Comparison of ENCODE assay signal across 19 mouse cellular contexts in the genomic region with DNA sequence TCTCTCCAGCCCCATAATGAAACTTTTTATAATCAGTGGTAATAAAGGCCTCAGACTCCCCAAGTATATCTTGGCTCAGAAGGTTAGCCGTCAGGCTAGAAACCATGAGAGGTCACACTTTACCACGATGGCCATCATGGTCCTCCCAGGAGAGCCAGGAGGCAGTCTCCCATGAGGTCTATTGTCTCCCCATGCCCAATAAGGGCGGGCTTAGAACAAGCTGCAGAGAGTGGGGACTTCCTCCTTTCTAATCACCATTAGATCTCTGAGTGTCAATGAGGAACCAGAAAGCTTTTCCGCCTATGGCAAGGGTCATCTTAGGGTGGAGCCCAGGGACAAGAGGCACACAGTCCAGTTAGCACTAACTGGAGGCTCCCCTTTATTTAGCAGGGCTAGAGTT. TPM values are rescaled to one million over a fixed set of nuclear protein-coding genes. Genes with fewer than 3 reads are reported as not detected.
DNase-seq lines count a peak whose midpoint lies in the region; ATAC-seq lines count a peak whose summit lies in the region.
"Had no signal": no experiment of that assay in that cellular context is flagged by ENCODE, and none has a peak within 500 bp of the region (broad histone marks: within the 10 kb centered on the region; RNA-seq: fewer than 3 reads in every experiment).

No protein-coding gene starts in this region.

- H3K4me1 ChIP-seq in midbrain, embryonic 11.5 days (ENCODE audit: control insufficient read depth, insufficient read depth, low read length), result peaks cover 11% of the 10 kb centered on the region
- peaks cover 11% of the 10 kb centered on the region for H3K4me1 ChIP-seq in midbrain, embryonic 14.5 days (ENCODE audit: control insufficient read depth, insufficient read depth, low read length)

- no peaks in the 10 kb centered on the region for H3K36me3 ChIP-seq in midbrain, embryonic 11.5 days (ENCODE audit: control insufficient read depth, insufficient read depth, low read length)
- H3K36me3 ChIP-seq in midbrain, embryonic 14.5 days (ENCODE audit: control insufficient read depth, insufficient read depth, low read length), result peaks cover 11% of the 10 kb centered on the region

- intact Hi-C loops in gastrocnemius, postnatal 36 days (cut with DNase I), result no loop called here

- no peaks in the 10 kb centered on the region for H3K27me3 ChIP-seq in midbrain, embryonic 11.5 days (ENCODE audit: control insufficient read depth, insufficient read depth, low read length)
- no peaks in the 10 kb centered on the region for H3K27me3 ChIP-seq in midbrain, embryonic 14.5 days (ENCODE audit: control insufficient read depth, insufficient read depth, low read length)
- H3K27me3 ChIP-seq: forebrain, embryonic 13.5 days; heart, embryonic 13.5 days; hindbrain, embryonic 12.5 days; intestine, embryonic 15.5 days; Patski had no signal

- H3K9me3 ChIP-seq in midbrain, embryonic 11.5 days (ENCODE audit: control insufficient read depth, low read length), result no peaks in the 10 kb centered on the region
- peaks cover 6% of the 10 kb centered on the region; the same call in 1 of the 2 replicates for H3K9me3 ChIP-seq in midbrain, embryonic 14.5 days (ENCODE audit: control insufficient read depth, low read length)
- H3K9me3 ChIP-seq: forebrain, embryonic 13.5 days; heart, embryonic 13.5 days; hindbrain, embryonic 12.5 days; intestine, embryonic 15.5 days had no signal

- ATAC-seq in midbrain, embryonic 11.5 days (ENCODE audit: low FRiP score), result no peak
- no peak for ATAC-seq in midbrain, embryonic 14.5 days (ENCODE audit: low FRiP score, low TSS enrichment)
- ATAC-seq in common myeloid progenitor, adult 5-6 weeks (replicated peaks; ENCODE audit: low read depth, poor library complexity, severe bottlenecking), result peak; percentile 69
- peak; percentile 69 for ATAC-seq in megakaryocyte progenitor cell, adult 5-6 weeks (replicated peaks; ENCODE audit: poor library complexity)
- no peak for ATAC-seq in megakaryocyte-erythroid progenitor cell, adult 5-6 weeks (replicated peaks; ENCODE audit: low FRiP score, low TSS enrichment, poor library complexity, severe bottlenecking)
- ATAC-seq: activated CD4-positive, CD25-positive, alpha-beta regulatory T cell, adult 4 months; forebrain, embryonic 13.5 days; intestine, embryonic 15.5 days; Patski had no signal

- no peak overlapping the region for H3K4me3 ChIP-seq in midbrain, embryonic 11.5 days (ENCODE audit: low read depth, low read length)
- H3K4me3 ChIP-seq in midbrain, embryonic 14.5 days (replicated peaks; ENCODE audit: low read depth, low read length), result no peak overlapping the region
- H3K4me3 ChIP-seq: embryonic facial prominence, embryonic 10.5 days; forebrain, embryonic 13.5 days; heart, embryonic 13.5 days; hindbrain, embryonic 12.5 days; intestine, embryonic 15.5 days had no signal

- H3K27ac ChIP-seq in midbrain, embryonic 11.5 days (ENCODE audit: low read depth, low read length), result no peak overlapping the region
- H3K27ac ChIP-seq in midbrain, embryonic 14.5 days (replicated peaks; ENCODE audit: low read depth, low read length), result no peak overlapping the region
- H3K27ac ChIP-seq: embryonic facial prominence, embryonic 10.5 days; forebrain, embryonic 13.5 days; heart, embryonic 13.5 days; hindbrain, embryonic 12.5 days; intestine, embryonic 15.5 days had no signal

- H3K4me2 ChIP-seq in midbrain, embryonic 11.5 days, result no peak overlapping the region
- no peak overlapping the region for H3K4me2 ChIP-seq in midbrain, embryonic 14.5 days (ENCODE audit: low read length)
- H3K4me2 ChIP-seq: forebrain, embryonic 13.5 days; heart, embryonic 13.5 days; hindbrain, embryonic 12.5 days; intestine, embryonic 15.5 days had no signal

- peak; percentile 75 for DNase-seq in midbrain, embryonic 11.5 days (ENCODE audit: low spot score, missing footprints)
- no peak for DNase-seq in midbrain, embryonic 14.5 days
- no peak for DNase-seq in gastrocnemius, postnatal 36 days
- no peak for DNase-seq in frontal cortex, postnatal 10 days (ENCODE audit: low spot score in 2 of 2)
- DNase-seq: adrenal gland, postnatal 14 days; cerebellum, adult 18-20 months; cerebellum, adult 9-11 months; cerebellum, postnatal 36 days; heart, postnatal 36 days had no signal

- 88% methylated on average over 4 of the region's 4 CpGs for WGBS in midbrain, embryonic 11.5 days
- WGBS in midbrain, embryonic 14.5 days, result 91% methylated on average over 4 of the region's 4 CpGs

- no peak overlapping the region for H3K9ac ChIP-seq in midbrain, embryonic 11.5 days (ENCODE audit: low read length)
- H3K9ac ChIP-seq in midbrain, embryonic 14.5 days (replicated peaks; ENCODE audit: low read length), result no peak overlapping the region
- H3K9ac ChIP-seq: forebrain, embryonic 13.5 days; heart, embryonic 13.5 days; hindbrain, embryonic 12.5 days; intestine, embryonic 15.5 days had no signal

RNA-seq across cellular contexts. Expression of a gene that starts 37.1 kb away (rescaled TPM):
- polyA plus RNA-seq in midbrain, embryonic 11.5 days (2014; fragmentation: Nextera tagmentation; extraction: Ambion mirVana), result 1,896 and 1,979 TPM in 2 replicates
- 869 and 947 TPM in 2 replicates for polyA plus RNA-seq in midbrain, embryonic 14.5 days (2014; fragmentation: Nextera tagmentation; extraction: Ambion mirVana)
- total RNA-seq in common myeloid progenitor, adult 5-6 weeks (2017), result 1,044 and 1,081 TPM in 2 replicates
- 1,237 and 1,239 TPM in 2 replicates for total RNA-seq in megakaryocyte progenitor cell, adult 5-6 weeks (2015)
- 1,041 and 1,075 TPM in 2 replicates for total RNA-seq in megakaryocyte progenitor cell, adult 5-6 weeks (2017)
- 800 and 835 TPM in 2 replicates for total RNA-seq in megakaryocyte-erythroid progenitor cell, adult 5-6 weeks (2014; fragmentation: Nextera tagmentation)
- 1,093 and 1,199 TPM in 2 replicates for total RNA-seq in megakaryocyte-erythroid progenitor cell, adult 5-6 weeks (2017)
- total RNA-seq in gastrocnemius, postnatal 36 days (2021), result 100 to 1,000 TPM in 1 of 2 experiments, 10 to 100 TPM in 1; 86.3 to 104 TPM

RNA-seq across cellular contexts. Expression of a gene that starts 37.2 kb away (rescaled TPM):
- 81.3 and 83.3 TPM in 2 replicates for polyA plus RNA-seq in midbrain, embryonic 11.5 days (2014; fragmentation: Nextera tagmentation; extraction: Ambion mirVana)
- polyA plus RNA-seq in midbrain, embryonic 14.5 days (2014; fragmentation: Nextera tagmentation; extraction: Ambion mirVana), result 61.4 and 65.1 TPM in 2 replicates
- total RNA-seq in common myeloid progenitor, adult 5-6 weeks (2017), result 43.7 and 45.1 TPM in 2 replicates
- 29.8 and 39.2 TPM in 2 replicates for total RNA-seq in megakaryocyte progenitor cell, adult 5-6 weeks (2015)
- total RNA-seq in megakaryocyte progenitor cell, adult 5-6 weeks (2017), result 36.5 and 40.8 TPM in 2 replicates
- 62.8 and 64.3 TPM in 2 replicates for total RNA-seq in megakaryocyte-erythroid progenitor cell, adult 5-6 weeks (2014; fragmentation: Nextera tagmentation)
- total RNA-seq in megakaryocyte-erythroid progenitor cell, adult 5-6 weeks (2017), result 56.6 and 66.9 TPM in 2 replicates
- 10 to 100 TPM; 22.9 to 23.4 TPM for total RNA-seq in gastrocnemius, postnatal 36 days (2021)

RNA-seq across cellular contexts. Expression of a gene that starts 43.2 kb away (rescaled TPM):
- polyA plus RNA-seq in midbrain, embryonic 11.5 days (2014; fragmentation: Nextera tagmentation; extraction: Ambion mirVana), result 6.3 and 9.3 TPM in 2 replicates
- 10.9 and 12.2 TPM in 2 replicates for polyA plus RNA-seq in midbrain, embryonic 14.5 days (2014; fragmentation: Nextera tagmentation; extraction: Ambion mirVana)
- 156 and 205 TPM in 2 replicates for total RNA-seq in common myeloid progenitor, adult 5-6 weeks (2017)
- 426 and 442 TPM in 2 replicates for total RNA-seq in megakaryocyte progenitor cell, adult 5-6 weeks (2015)
- 320 and 453 TPM in 2 replicates for total RNA-seq in megakaryocyte progenitor cell, adult 5-6 weeks (2017)
- total RNA-seq in megakaryocyte-erythroid progenitor cell, adult 5-6 weeks (2014; fragmentation: Nextera tagmentation), result 8.8 and 11.6 TPM in 2 replicates
- total RNA-seq in megakaryocyte-erythroid progenitor cell, adult 5-6 weeks (2017), result 20.9 and 41.6 TPM in 2 replicates
- 1 to 10 TPM; 5.0 to 6.5 TPM for total RNA-seq in gastrocnemius, postnatal 36 days (2021)

Comparison
In these comparisons a context has a peak if more than half of its experiments do, and no peak if none do; other contexts are left out.
1. ATAC-seq: peak in common myeloid progenitor, adult 5-6 weeks (single experiment) and megakaryocyte progenitor cell, adult 5-6 weeks (single experiment); none in midbrain, embryonic 11.5 days (single experiment), midbrain, embryonic 14.5 days (single experiment) and megakaryocyte-erythroid progenitor cell, adult 5-6 weeks (single experiment).